Mouse (Mus musculus) mature B cell (primary cell): Measurements from ENCODE around the gene Stx11.

Experiments used
- in situ Hi-C: fragments of 300-500 bp; cut with MboI; formaldehyde crosslinking; loops from 2 replicates; pipeline ENCODE4 v1.14.3; 2019

Gene Stx11

GRCm38 (mm10) chr10:12964151-12965075 lies at the start of gene Stx11:
TSS of gene Stx11 (minus strand) at chr10:12964298.
- in situ Hi-C loops: no loop called here

GRCm38 (mm10) chr10:13008737-13009121 lies 44.6 kb upstream of the Stx11 start:
- in situ Hi-C loops: no loop called here

- in situ Hi-C loops: no loop called here
Observed at GRCm38 (mm10) chr10:13007876-13008736, 44.0 kb upstream of the Stx11 start.

- in situ Hi-C loops: no loop called here
Observed at GRCm38 (mm10) chr10:13005043-13005442, 40.9 kb upstream of the Stx11 start, which contains the start of gene Sf3b5. TSS of gene Sf3b5 (plus strand) at chr10:13005343.

- in situ Hi-C loops: loop anchor here (5.0 to 10.0 kb wide), 2 partner anchors 75 to 312 kb away; no protein-coding TSS in a partner anchor
Observed at GRCm38 (mm10) chr10:12996736-12997477, 32.8 kb upstream of the Stx11 start.

GRCm38 (mm10) chr10:12993411-12994039 lies 29.4 kb upstream of the Stx11 start:
- in situ Hi-C loops: loop anchor here (10.0 kb wide), 1 partner anchor 309 kb away; no protein-coding TSS in a partner anchor

- in situ Hi-C loops: loop anchor here (10.0 kb wide), 1 partner anchor 307 kb away; no protein-coding TSS in a partner anchor
Observed at GRCm38 (mm10) chr10:12991953-12992352, 27.9 kb upstream of the Stx11 start.

GRCm38 (mm10) chr10:12986943-12987342 lies 22.8 kb upstream of the Stx11 start:
- in situ Hi-C loops: no loop called here

GRCm38 (mm10) chr10:12986485-12986884 lies 22.4 kb upstream of the Stx11 start:
- in situ Hi-C loops: no loop called here

- in situ Hi-C loops: no loop called here
Observed at GRCm38 (mm10) chr10:12985028-12985427, 20.9 kb upstream of the Stx11 start.

- in situ Hi-C loops: no loop called here
Observed at GRCm38 (mm10) chr10:12983516-12983915, 19.4 kb upstream of the Stx11 start.

GRCm38 (mm10) chr10:12981071-12981470 lies 17.0 kb upstream of the Stx11 start:
- in situ Hi-C loops: no loop called here

GRCm38 (mm10) chr10:12977787-12978212 lies 13.7 kb upstream of the Stx11 start:
- in situ Hi-C loops: no loop called here

- in situ Hi-C loops: no loop called here
Observed at GRCm38 (mm10) chr10:12976552-12976951, 12.5 kb upstream of the Stx11 start.

GRCm38 (mm10) chr10:12975957-12976356 lies 11.9 kb upstream of the Stx11 start:
- in situ Hi-C loops: no loop called here

GRCm38 (mm10) chr10:12975461-12975860 lies 11.4 kb upstream of the Stx11 start:
- in situ Hi-C loops: no loop called here

GRCm38 (mm10) chr10:12974572-12974971 lies 10.5 kb upstream of the Stx11 start:
- in situ Hi-C loops: no loop called here

GRCm38 (mm10) chr10:12965669-12966180 lies 1.6 kb upstream of the Stx11 start:
- in situ Hi-C loops: no loop called here

- in situ Hi-C loops: no loop called here
Observed at GRCm38 (mm10) chr10:12963362-12964147, 543 bp downstream of the Stx11 start.

GRCm38 (mm10) chr10:12962238-12962637 lies 1.9 kb downstream of the Stx11 start:
- in situ Hi-C loops: no loop called here
